Mouse (Mus musculus) lung, postnatal 0 days (tissue): Measurements from ENCODE around the gene Thrb. TPM values are rescaled to one million over a fixed set of nuclear protein-coding genes. Genes with fewer than 3 reads are reported as not detected.

Source experiments
- ATAC-seq: fragments of 200-750 bp; cut with Nextera tagmentation; 2 replicates; pipeline ENCODE4 v1.8.0; 2017; ENCODE audit warnings: moderate library complexity
- DNase-seq: peaks from one replicate; pipeline ENCODE4 v3.0.0-alpha.2; 2016; ENCODE audit warnings: low spot score
- H3K27ac ChIP-seq: fragments of 300-500 bp; sonication (generic); 2 replicates; pipeline ENCODE4 v1.5.1; 2014; ENCODE audit warnings: antibody characterized with exemption, mild to moderate bottlenecking, low read length, mixed read lengths
- H3K27me3 ChIP-seq: fragments of 300-500 bp; sonication (generic); replicated peaks from 2 replicates; pipeline ENCODE4 v1.6.1; 2014; ENCODE audit warnings: low read length, mixed read lengths; ENCODE audit not compliant: insufficient read depth
- H3K36me3 ChIP-seq: fragments of 300-500 bp; sonication (generic); 2 replicates; pipeline ENCODE4 v1.6.1; 2014; ENCODE audit warnings: low read length, mixed read lengths; ENCODE audit not compliant: insufficient read depth
- H3K4me1 ChIP-seq: fragments of 300-500 bp; sonication (generic); 2 replicates; pipeline ENCODE4 v1.6.1; 2014; ENCODE audit warnings: antibody characterized with exemption, low read depth, low read length, mixed read lengths; ENCODE audit not compliant: insufficient read depth
- H3K4me2 ChIP-seq: fragments of 300-500 bp; sonication (generic); replicated peaks from 2 replicates; pipeline ENCODE4 v1.6.1; 2014; ENCODE audit warnings: low read depth, mild to moderate bottlenecking, low read length, moderate library complexity, mixed read lengths
- H3K4me3 ChIP-seq: fragments of 300-500 bp; sonication (generic); 2 replicates; pipeline ENCODE4 v1.5.1; 2014; ENCODE audit warnings: low read depth, low read length
- H3K9ac ChIP-seq: fragments of 300-500 bp; sonication (generic); replicated peaks from 2 replicates; pipeline ENCODE4 v1.6.1; 2014; ENCODE audit warnings: low read depth, mild to moderate bottlenecking
- H3K9me3 ChIP-seq: fragments of 300-500 bp; sonication (generic); 2 replicates; pipeline ENCODE4 v1.6.1; 2016; ENCODE audit warnings: low read length, mixed read lengths
- CTCF ChIP-seq: IDR thresholded peaks from 2 replicates; pipeline ENCODE4 v1.5.1; 2016; ENCODE audit warnings: antibody characterized with exemption, mild to moderate bottlenecking
- EP300 ChIP-seq: IDR thresholded peaks from 2 replicates; pipeline ENCODE4 v1.6.1; 2016; ENCODE audit warnings: antibody characterized with exemption, mild to moderate bottlenecking, control low read depth
- WGBS: fragments of 180-500 bp; shearing (Covaris S2); extraction: QIAGEN DNeasy Blood & Tissue Kit; methylation state at CpG from one replicate; pipeline ENCODE4 v1.1.7; 2014; 5-methylcytosine and 5-hydroxymethylcytosine counted together
- polyA plus RNA-seq: library from polyadenylated mRNA; unstranded; fragments of >200 nt; fragmentation: Nextera tagmentation; extraction: Ambion mirVana; gene quantifications from 2 replicates; pipeline ENCODE4 v1.2.1, GENCODE M21; 2015

The Thrb gene
- polyA plus RNA-seq, 1 experiment from 2014 or later, result 2.8 TPM

DNA sequence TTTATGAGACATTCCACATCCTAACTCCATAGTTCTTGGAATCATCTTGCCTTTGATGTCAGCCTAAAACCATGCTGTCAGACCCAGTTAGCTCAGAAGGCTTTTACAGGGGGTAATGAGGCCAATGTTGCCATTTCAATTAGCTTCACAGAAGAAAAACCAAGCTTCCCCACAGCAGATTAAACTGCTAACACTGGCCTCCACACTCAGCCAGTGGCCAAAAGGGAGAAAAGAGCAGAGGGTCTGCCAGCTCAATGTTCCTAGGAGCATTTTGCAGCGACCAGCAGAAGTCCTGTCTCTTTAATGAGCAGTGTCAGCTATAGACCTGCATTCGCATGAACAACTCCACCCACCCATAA lies 73.7 kb downstream of the Thrb start:
- DNase-seq, result no peak
- Histone ChIP-seq H3K9me3 (no peaks in the 10 kb centered on the region), H3K27ac (no peak overlapping the region), H3K36me3 (no peaks in the 10 kb centered on the region), H3K4me2 (no peak overlapping the region), H3K4me3 (no peak overlapping the region), H3K27me3 (no peaks in the 10 kb centered on the region), H3K9ac (no peak overlapping the region), H3K4me1 (peaks cover 3% of the 10 kb centered on the region; the same call in 1 of the 2 replicates)
- no peak for ATAC-seq
- 79% methylated on average over 2 of the region's 2 CpGs for WGBS
- TF ChIP-seq EP300 (no peak), CTCF (no peak)

DNA sequence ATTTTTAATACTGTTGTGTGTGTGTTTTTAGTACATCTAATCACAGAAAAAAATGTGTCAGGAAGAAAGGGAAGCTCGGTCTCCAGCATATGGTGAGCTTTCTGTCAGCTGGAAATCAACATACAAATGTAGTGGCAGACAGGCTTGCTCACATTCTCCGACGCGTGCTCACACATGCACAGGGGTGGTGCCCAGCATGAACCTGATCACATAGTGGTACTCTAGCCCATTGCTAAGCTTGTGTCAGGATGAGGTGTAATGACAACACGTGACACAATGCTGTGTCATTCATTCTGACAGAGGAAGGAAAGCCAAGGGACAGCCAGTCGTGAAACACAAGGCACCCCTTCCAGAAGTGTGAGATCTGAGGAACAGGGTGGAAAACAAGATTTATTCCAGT lies 75.4 kb downstream of the Thrb start:
- Histone ChIP-seq H3K27me3 (no peaks in the 10 kb centered on the region), H3K9ac (no peak overlapping the region), H3K4me3 (no peak overlapping the region), H3K4me1 (no peaks in the 10 kb centered on the region), H3K36me3 (no peaks in the 10 kb centered on the region), H3K9me3 (no peaks in the 10 kb centered on the region), H3K4me2 (no peak overlapping the region), H3K27ac (no peak overlapping the region)
- no peak for TF ChIP-seq CTCF
- no peak for TF ChIP-seq EP300
- whole genome bisulfite sequencing, result 74% methylated on average over 6 of the region's 6 CpGs
- no peak for ATAC-seq
- no peak for DNase-seq

DNA sequence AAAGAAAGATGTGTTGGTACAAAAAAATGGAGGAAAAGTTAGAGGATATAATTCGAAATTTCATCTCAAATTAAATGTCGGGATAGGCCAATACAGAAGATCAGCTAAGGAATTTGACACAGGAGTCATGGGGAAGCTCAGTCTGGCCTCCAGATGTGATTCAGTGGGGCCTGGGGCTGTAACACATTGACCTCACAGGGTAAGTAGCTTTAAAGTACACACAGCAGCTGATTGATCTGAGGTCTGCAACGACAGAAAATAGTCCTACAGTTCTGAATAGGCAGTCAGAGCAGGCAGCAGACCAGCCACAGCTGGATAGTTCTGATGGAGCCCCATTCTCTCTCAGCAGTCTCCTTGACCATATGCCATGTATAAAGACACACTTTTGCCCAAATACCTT lies 80.8 kb downstream of the Thrb start:
- Histone ChIP-seq H3K9ac (no peak overlapping the region), H3K27me3 (no peaks in the 10 kb centered on the region), H3K36me3 (no peaks in the 10 kb centered on the region), H3K4me2 (no peak overlapping the region), H3K9me3 (no peaks in the 10 kb centered on the region), H3K27ac (no peak overlapping the region), H3K4me3 (no peak overlapping the region), H3K4me1 (no peaks in the 10 kb centered on the region)
- 45% methylated on average over 3 of the region's 3 CpGs for WGBS
- DNase-seq, result no peak
- no peak for ATAC-seq
- no peak for TF ChIP-seq EP300
- TF ChIP-seq CTCF, result no peak

DNA sequence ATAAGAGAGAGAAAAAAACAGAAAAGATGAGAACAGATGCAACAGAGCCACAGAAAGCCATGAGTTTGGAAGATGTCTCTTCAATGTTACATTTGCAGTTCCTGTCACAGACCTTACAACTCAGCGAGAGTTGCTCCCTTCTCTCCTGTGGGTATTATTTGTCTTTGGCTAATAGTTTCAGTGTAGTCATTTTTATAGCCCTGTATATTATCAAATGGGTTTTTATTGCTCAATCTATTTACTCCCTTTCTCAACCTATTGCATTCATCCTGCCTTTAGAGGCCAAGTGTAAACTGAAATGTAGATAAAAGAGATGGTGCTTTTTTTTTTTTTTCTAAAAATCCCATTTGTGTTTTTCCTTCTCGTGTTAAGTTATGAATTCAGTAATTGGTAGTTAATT lies 82.2 kb downstream of the Thrb start:
- no peak for DNase-seq
- Histone ChIP-seq H3K4me3 (no peak overlapping the region), H3K27ac (no peak overlapping the region), H3K27me3 (no peaks in the 10 kb centered on the region), H3K9ac (no peak overlapping the region), H3K36me3 (no peaks in the 10 kb centered on the region), H3K4me1 (no peaks in the 10 kb centered on the region), H3K4me2 (no peak overlapping the region), H3K9me3 (no peaks in the 10 kb centered on the region)
- no peak for ATAC-seq
- WGBS, result 58% methylated on average over 2 of the region's 2 CpGs
- no peak for TF ChIP-seq CTCF
- no peak for TF ChIP-seq EP300

DNA sequence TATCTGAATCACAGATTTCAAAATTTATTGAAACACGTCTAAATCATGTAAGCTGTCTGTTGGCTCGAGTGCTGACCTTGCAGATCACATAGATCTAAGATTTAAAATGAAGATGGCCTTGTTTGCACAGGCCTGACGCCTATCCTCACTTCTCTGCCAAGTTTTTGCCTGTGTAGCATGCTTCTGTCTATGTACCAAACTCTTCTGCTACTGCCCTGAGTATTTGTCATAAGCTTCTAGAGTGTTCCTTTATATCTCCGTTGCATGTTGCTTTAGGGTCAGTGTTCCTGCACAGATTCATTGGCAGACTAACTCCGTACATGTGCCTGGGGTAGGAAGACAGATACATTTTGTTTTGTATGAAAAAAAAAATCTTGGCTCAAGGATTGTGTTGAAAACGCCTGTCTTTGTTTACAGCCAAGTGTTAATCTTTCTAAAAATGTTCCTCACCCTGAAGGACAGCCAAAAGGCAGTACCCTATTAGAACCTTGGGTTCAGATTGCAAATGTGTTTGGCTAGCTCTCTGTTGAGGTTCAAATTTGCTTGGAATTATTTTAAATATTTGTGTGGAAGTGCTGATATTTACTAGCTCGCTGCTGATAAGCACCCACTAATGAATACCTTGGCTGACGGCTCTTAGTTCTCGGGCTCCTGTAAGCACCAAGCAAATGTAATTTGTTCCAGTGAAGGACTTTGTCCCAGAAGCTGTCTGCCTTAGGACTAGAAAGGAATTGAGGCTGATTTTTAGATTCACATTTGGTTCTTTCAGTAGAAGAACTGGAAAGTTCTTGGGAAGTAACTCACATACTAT lies 83.0 kb downstream of the Thrb start:
- DNase-seq, result peak; percentile 30

DNA sequence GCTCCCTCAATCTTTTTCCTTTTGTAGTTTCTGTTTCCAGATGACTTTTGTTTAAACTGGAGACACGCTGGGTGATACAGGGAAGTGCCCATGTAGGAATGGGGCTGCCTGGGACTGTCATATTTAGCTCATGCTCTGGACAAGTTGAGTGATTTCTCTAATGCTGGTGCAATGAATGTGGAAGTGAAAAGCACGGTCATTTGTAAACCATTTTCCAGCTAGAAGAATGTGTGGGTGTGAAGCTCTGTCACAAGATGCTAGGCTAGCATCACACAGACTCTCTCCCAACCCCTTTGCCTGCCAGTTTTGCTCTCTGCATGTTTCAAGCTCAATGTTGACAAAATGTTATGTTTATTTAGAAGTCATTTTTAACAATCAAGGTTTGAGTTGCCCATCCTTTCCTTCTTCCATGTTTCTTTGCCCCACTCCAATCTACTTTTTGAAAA lies 83.7 kb downstream of the Thrb start:
- H3K27me3 ChIP-seq, result no peaks in the 10 kb centered on the region
- no peak overlapping the region for H3K4me3 ChIP-seq
- peak; percentile 24 for DNase-seq
- H3K27ac ChIP-seq, result no peak overlapping the region
- no peak overlapping the region for H3K4me2 ChIP-seq
- H3K9ac ChIP-seq, result no peak overlapping the region
- H3K9me3 ChIP-seq, result no peaks in the 10 kb centered on the region
- no peak for TF ChIP-seq CTCF
- no peak for TF ChIP-seq EP300
- 44% methylated on average over 2 of the region's 2 CpGs for WGBS
- no peaks in the 10 kb centered on the region for H3K4me1 ChIP-seq
- no peak for ATAC-seq
- no peaks in the 10 kb centered on the region for H3K36me3 ChIP-seq

More for the DNA sequence above, 83.0 kb downstream of the Thrb start:
- Histone ChIP-seq H3K27ac (no peak overlapping the region), H3K27me3 (no peaks in the 10 kb centered on the region), H3K4me2 (no peak overlapping the region), H3K4me3 (no peak overlapping the region), H3K9ac (no peak overlapping the region), H3K4me1 (no peaks in the 10 kb centered on the region), H3K36me3 (no peaks in the 10 kb centered on the region), H3K9me3 (no peaks in the 10 kb centered on the region)
- ATAC-seq, result peak; percentile 45
- 29% methylated on average over 9 of the region's 9 CpGs for WGBS
- TF ChIP-seq EP300 (no peak), CTCF (no peak)
